Comparison of ENCODE assay signal across 42 mouse cellular contexts in the genomic region with DNA sequence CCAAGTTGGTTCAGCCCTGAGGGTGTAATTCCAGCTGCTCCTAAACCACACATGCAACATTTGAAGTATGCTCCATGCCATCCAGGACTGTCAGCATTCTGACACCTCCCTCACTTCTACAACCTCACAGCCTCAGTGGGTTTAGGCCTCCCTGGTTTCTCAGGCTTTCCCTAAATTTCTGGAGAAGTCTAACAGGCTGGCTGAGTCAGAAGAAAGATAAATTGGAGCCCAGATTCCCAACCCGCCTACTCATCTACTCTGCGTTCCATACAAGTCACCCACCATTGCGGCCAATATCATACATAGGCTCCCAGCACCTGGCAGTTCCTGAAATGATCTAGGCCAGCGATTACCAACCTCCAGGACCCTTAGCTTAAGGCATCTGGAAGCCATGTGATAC. TPM values are rescaled to one million over a fixed set of nuclear protein-coding genes. Genes with fewer than 3 reads are reported as not detected.
"Had no signal": no experiment of that assay in that cellular context is flagged by ENCODE, and none has a peak within 500 bp of the region (broad histone marks: within the 10 kb centered on the region; RNA-seq: fewer than 3 reads in every experiment).

No protein-coding gene starts in this region.

- H3K9ac ChIP-seq: heart, embryonic 13.5 days; heart, embryonic 15.5 days; hindbrain, embryonic 13.5 days; hindbrain, embryonic 15.5 days; limb, embryonic 12.5 days; liver, embryonic 13.5 days had no signal

- ATAC-seq: hindbrain, postnatal 0 days; intestine, embryonic 16.5 days had no signal

- H3K4me2 ChIP-seq: heart, embryonic 11.5 days; heart, embryonic 13.5 days; heart, embryonic 15.5 days; hindbrain, embryonic 13.5 days; hindbrain, embryonic 15.5 days; limb, embryonic 12.5 days; liver, embryonic 11.5 days; liver, embryonic 13.5 days had no signal

- H3K9me3 ChIP-seq: heart, embryonic 13.5 days; heart, embryonic 15.5 days; hindbrain, embryonic 13.5 days; hindbrain, embryonic 15.5 days; limb, embryonic 12.5 days; liver, embryonic 13.5 days had no signal

- H3K27ac ChIP-seq: heart, adult 2 months; heart, embryonic 13.5 days; heart, embryonic 15.5 days; hindbrain, embryonic 13.5 days; hindbrain, embryonic 15.5 days; hindbrain, postnatal 0 days; kidney, postnatal 0 days; limb, embryonic 12.5 days; liver, embryonic 13.5 days had no signal

- H3K4me3 ChIP-seq: heart, adult 2 months; heart, embryonic 13.5 days; heart, embryonic 15.5 days; hindbrain, embryonic 13.5 days; hindbrain, embryonic 15.5 days; limb, embryonic 12.5 days; liver, embryonic 13.5 days had no signal

- DNase-seq: gastrocnemius, postnatal 14 days; gastrocnemius, postnatal 36 days; heart, adult 11 months; heart, adult 2 months; heart, postnatal 14 days; heart, postnatal 36 days; kidney, adult 11 months; kidney, adult 8-10 months; kidney, postnatal 14 days; kidney, postnatal 36 days; layer of hippocampus, adult 9-11 months; layer of hippocampus, postnatal 36 days; left cerebral cortex, postnatal 4 days; liver; liver, embryonic 13.5 days had no signal

- H3K4me1 ChIP-seq: heart, embryonic 13.5 days; heart, embryonic 15.5 days; hindbrain, embryonic 13.5 days; hindbrain, embryonic 15.5 days; limb, embryonic 12.5 days; liver, embryonic 13.5 days had no signal

- H3K36me3 ChIP-seq: heart, embryonic 13.5 days; heart, embryonic 15.5 days; hindbrain, embryonic 13.5 days; hindbrain, embryonic 15.5 days; limb, embryonic 12.5 days; liver, embryonic 13.5 days had no signal

RNA-seq across cellular contexts. Expression of gene Foxe3, which starts 6.9 kb away (rescaled TPM):
- total RNA-seq: gastrocnemius, adult 18-20 months; gastrocnemius, adult 8-10 months; gastrocnemius, postnatal 14 days; gastrocnemius, postnatal 36 days; heart, adult 2 months; heart, postnatal 14 days; heart, postnatal 36 days; hematopoietic stem cell, adult 5-6 weeks; hindbrain, postnatal 0 days; layer of hippocampus, adult 18-20 months; layer of hippocampus, adult 8-10 months; layer of hippocampus, postnatal 14 days; layer of hippocampus, postnatal 36 days; left cerebral cortex, adult 18-20 months; left cerebral cortex, adult 8-10 months; left cerebral cortex, postnatal 10 days; left cerebral cortex, postnatal 25 days; left cerebral cortex, postnatal 4 days had no signal
- polyA plus RNA-seq: gonadal fat pad, adult 2 months; heart, adult 2 months; heart, embryonic 11.5 days; heart, embryonic 13.5 days; heart, embryonic 15.5 days; heart, postnatal 0 days; hindbrain, embryonic 11.5 days; hindbrain, embryonic 13.5 days; hindbrain, embryonic 15.5 days; hindbrain, postnatal 0 days; intestine, embryonic 14.5 days; intestine, embryonic 16.5 days; kidney, embryonic 14.5 days; kidney, postnatal 0 days; large intestine, adult 2 months; limb, embryonic 12.5 days; limb, embryonic 14.5 days; liver, embryonic 11.5 days; liver, embryonic 13.5 days had no signal

RNA-seq across cellular contexts. Expression of gene Foxd2, which starts 24.1 kb away (rescaled TPM):
- polyA plus RNA-seq: heart, embryonic 15.5 days; liver, embryonic 13.5 days had no signal
